In the genomic region with DNA sequence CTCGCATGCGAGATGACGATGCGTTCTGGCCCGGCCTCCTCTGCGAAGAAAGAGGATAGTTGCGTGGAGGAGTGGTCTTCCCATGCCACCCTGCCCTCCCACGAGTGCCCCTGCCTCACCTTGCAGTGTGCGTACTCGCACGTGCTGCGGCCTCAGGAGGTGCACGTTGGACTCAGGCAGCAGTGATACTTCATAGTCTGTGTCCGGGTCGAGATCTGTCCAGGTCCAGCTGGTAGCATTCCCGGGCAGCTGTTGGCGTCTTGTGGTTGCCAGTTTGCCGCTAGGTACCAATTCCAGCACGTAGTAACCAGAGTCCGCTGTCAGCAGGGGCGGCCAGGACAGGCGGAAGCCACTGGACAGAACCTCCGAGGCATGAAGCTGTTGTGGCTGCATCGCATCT, we compare ENCODE assay signal across 8 mouse cellular contexts. TPM values are rescaled to one million over a fixed set of nuclear protein-coding genes. Genes with fewer than 3 reads are reported as not detected.
DNase-seq lines count a peak whose midpoint lies in the region; ATAC-seq and TF ChIP-seq lines count a peak whose summit lies in the region.

No protein-coding gene starts in this region.

- H3K27ac ChIP-seq in cerebellum, adult 2 months (ENCODE audit: insufficient read depth, low read length), result peak overlapping the region; percentile 2; the same call in 1 of the 2 replicates
- H3K27ac ChIP-seq in liver, embryonic 13.5 days, result no peak overlapping the region

- peak overlapping the region; percentile 82 for H3K9ac ChIP-seq in liver, embryonic 13.5 days

- peak overlapping the region; percentile 86 for H3K4me2 ChIP-seq in liver, embryonic 13.5 days

- 22% methylated on average over 24 of the region's 24 CpGs for WGBS in cerebellum, adult 2 months
- WGBS in liver, embryonic 13.5 days (ENCODE audit: insufficient replicate concordance), result 51% methylated on average over 24 of the region's 24 CpGs

- no peak; the same call in 1 of the 2 replicates for ATAC-seq in cerebellum, adult (ENCODE audit: insufficient number of reproducible peaks, low FRiP score, low TSS enrichment)
- no peak for ATAC-seq in G1E (ENCODE audit: extremely low read depth, insufficient number of reproducible peaks, low FRiP score, poor library complexity, severe bottlenecking)
- no peak for ATAC-seq in liver, embryonic 13.5 days (ENCODE audit: low read depth)

- intact Hi-C loops in gastrocnemius, postnatal 36 days (cut with DNase I), result loop anchor here (1.0 kb wide), 1 partner anchor 13 kb away; no protein-coding TSS in a partner anchor

- peaks cover 16% of the 10 kb centered on the region for H3K4me1 ChIP-seq in cerebellum, adult 2 months (ENCODE audit: control insufficient read depth, insufficient read depth, low read length)
- peaks cover 41% of the 10 kb centered on the region for H3K4me1 ChIP-seq in G1E (ENCODE audit: insufficient read depth, low read depth, low read length)
- H3K4me1 ChIP-seq in liver, embryonic 13.5 days (replicated peaks), result peaks cover 37% of the 10 kb centered on the region

- peak overlapping the region; percentile 62 for H3K4me3 ChIP-seq in cerebellum, adult 2 months (replicated peaks; ENCODE audit: insufficient read depth, low read depth, low read length)
- H3K4me3 ChIP-seq in G1E (ENCODE audit: low read depth, low read length), result peak overlapping the region; percentile 77
- H3K4me3 ChIP-seq in liver, embryonic 13.5 days (replicated peaks), result peak overlapping the region; percentile 66

- no peak for TF ChIP-seq POLR2A in cerebellum, adult 2 months (IDR thresholded peaks at IDR 0.05; ENCODE audit: borderline replicate concordance, insufficient read depth, low read length)

- H3K9me3 ChIP-seq in G1E (replicated peaks), result no peaks in the 10 kb centered on the region
- no peaks in the 10 kb centered on the region for H3K9me3 ChIP-seq in liver, embryonic 13.5 days (replicated peaks)

- H3K27me3 ChIP-seq in cerebellum, adult 2 months (ENCODE audit: control insufficient read depth, insufficient read depth, low read length), result no peaks in the 10 kb centered on the region
- peaks cover 44% of the 10 kb centered on the region for H3K27me3 ChIP-seq in G1E (ENCODE audit: insufficient read depth, low read length)
- H3K27me3 ChIP-seq in liver, embryonic 13.5 days, result peaks cover 50% of the 10 kb centered on the region

- no peak for TF ChIP-seq CTCF in cerebellum, adult 2 months (IDR thresholded peaks at IDR 0.05; ENCODE audit: borderline replicate concordance, insufficient read depth, low read depth, low read length)
- no peak for TF ChIP-seq CTCF in G1E (IDR thresholded peaks at IDR 0.05; ENCODE audit: low read depth, low read length)

- H3K36me3 ChIP-seq in G1E (replicated peaks), result peaks cover 16% of the 10 kb centered on the region
- H3K36me3 ChIP-seq in liver, embryonic 13.5 days, result no peaks in the 10 kb centered on the region

- no peak for DNase-seq in cerebellum, adult 2 months
- DNase-seq in G1E (ENCODE audit: low spot score), result no peak
- DNase-seq in gastrocnemius, postnatal 36 days, result peak; percentile 62 to 75
- DNase-seq in liver, embryonic 13.5 days, result no peak
- no peak for DNase-seq in B cell, adult 2 months
- no peak for DNase-seq in layer of hippocampus, postnatal 10 days (ENCODE audit: low spot score in 2 of 2)
- DNase-seq in lung, adult 18-20 months, result no peak

RNA-seq across cellular contexts. Expression of a gene that starts 3.9 kb away (rescaled TPM):
- 33.8 and 35.4 TPM in 2 replicates for polyA plus RNA-seq in cerebellum, adult 2 months (2012; rRNA removed)
- total RNA-seq in G1E (2014; fragmentation: Nextera tagmentation), result 0.39 and 0.68 TPM in 2 replicates
- 0.93 and 1.0 TPM in 2 replicates for total RNA-seq in G1E (2017)
- 0.09 and 0.10 TPM in 2 replicates for polyA plus RNA-seq in G1E (2012)
- 1 to 10 TPM; 4.6 to 4.7 TPM for total RNA-seq in gastrocnemius, postnatal 36 days (2021)
- polyA plus RNA-seq in liver, embryonic 13.5 days (2015; fragmentation: Nextera tagmentation; extraction: Ambion mirVana), result 0.43 and 0.45 TPM in 2 replicates
- total RNA-seq in layer of hippocampus, postnatal 10 days (2021), result 10 to 100 TPM; 16.3 to 18.2 TPM

RNA-seq across cellular contexts. Expression of a gene that starts 9.7 kb away (rescaled TPM):
- polyA plus RNA-seq in cerebellum, adult 2 months (2012; rRNA removed), result 114 and 123 TPM in 2 replicates
- total RNA-seq in G1E (2014; fragmentation: Nextera tagmentation) (43.2 and 64.6 TPM in 2 replicates), G1E (2017) (58.8 and 61.5 TPM in 2 replicates)
- 65.7 and 70.7 TPM in 2 replicates for polyA plus RNA-seq in G1E (2012)
- 10 to 100 TPM; 23.7 to 26.6 TPM for total RNA-seq in gastrocnemius, postnatal 36 days (2021)
- polyA plus RNA-seq in liver, embryonic 13.5 days (2015; fragmentation: Nextera tagmentation; extraction: Ambion mirVana), result 73.2 and 75.6 TPM in 2 replicates
- 10 to 100 TPM; 68.7 to 71.4 TPM for total RNA-seq in layer of hippocampus, postnatal 10 days (2021)

RNA-seq across cellular contexts. Expression of a gene that starts 15.0 kb away (rescaled TPM):
- polyA plus RNA-seq in cerebellum, adult 2 months (2012; rRNA removed), result 61.7 and 81.7 TPM in 2 replicates
- total RNA-seq in G1E (2014; fragmentation: Nextera tagmentation), result not detected in 2 replicates
- 0.05 and 0.06 TPM in 2 replicates for total RNA-seq in G1E (2017)
- 0.01 TPM in 1 of 2 replicates, not detected in the other for polyA plus RNA-seq in G1E (2012)
- under 1 TPM; 0.67 to 0.87 TPM for total RNA-seq in gastrocnemius, postnatal 36 days (2021)
- polyA plus RNA-seq in liver, embryonic 13.5 days (2015; fragmentation: Nextera tagmentation; extraction: Ambion mirVana), result 0.08 and 0.14 TPM in 2 replicates
- 1 to 10 TPM; 3.5 to 4.5 TPM for total RNA-seq in layer of hippocampus, postnatal 10 days (2021)

RNA-seq across cellular contexts. Expression of a gene that starts 19.6 kb away (rescaled TPM):
- 0.13 and 0.16 TPM in 2 replicates for polyA plus RNA-seq in cerebellum, adult 2 months (2012; rRNA removed)
- not detected in 2 replicates for total RNA-seq in G1E (2014; fragmentation: Nextera tagmentation)
- not detected in 2 replicates for total RNA-seq in G1E (2017)
- not detected in 2 replicates for polyA plus RNA-seq in G1E (2012)
- not detected for total RNA-seq in gastrocnemius, postnatal 36 days (2021)
- polyA plus RNA-seq in liver, embryonic 13.5 days (2015; fragmentation: Nextera tagmentation; extraction: Ambion mirVana), result not detected in 2 replicates
- not detected for total RNA-seq in layer of hippocampus, postnatal 10 days (2021)

RNA-seq across cellular contexts. Expression of a gene that starts 32.1 kb away (rescaled TPM):
- 109 TPM in 2 replicates for polyA plus RNA-seq in cerebellum, adult 2 months (2012; rRNA removed)
- 86.3 and 97.2 TPM in 2 replicates for total RNA-seq in G1E (2014; fragmentation: Nextera tagmentation)
- total RNA-seq in G1E (2017), result 85.3 and 124 TPM in 2 replicates
- 15.1 and 17.9 TPM in 2 replicates for polyA plus RNA-seq in G1E (2012)
- total RNA-seq in gastrocnemius, postnatal 36 days (2021), result 10 to 100 TPM; 38.3 to 49.1 TPM
- polyA plus RNA-seq in liver, embryonic 13.5 days (2015; fragmentation: Nextera tagmentation; extraction: Ambion mirVana), result 225 and 227 TPM in 2 replicates
- total RNA-seq in layer of hippocampus, postnatal 10 days (2021), result 100 to 1,000 TPM; 109 to 114 TPM

Comparison
In these comparisons a context has a peak if more than half of its experiments do, and no peak if none do; other contexts are left out.
1. DNase-seq: peak in gastrocnemius, postnatal 36 days (2 of 2); none in cerebellum, adult 2 months (0 of 2), G1E (single experiment), liver, embryonic 13.5 days (single experiment), B cell, adult 2 months (0 of 2), layer of hippocampus, postnatal 10 days (0 of 2) and lung, adult 18-20 months (0 of 2).
2. Peak in every context shown above with its lines, with median percentiles within 50 percentile points of each other: H3K4me3 ChIP-seq.